Mouse (Mus musculus): ENCODE measurements around the gene Psph. TPM values are rescaled to one million over a fixed set of nuclear protein-coding genes. Genes with fewer than 3 reads are reported as not detected.

The Psph gene
- polyA plus RNA-seq, 1 experiment from 2014 or later, result 34.9 TPM

Other genes starting within 250 kb of the Psph start
- 1.5 TPM in 2 replicates for gene Mmp17, start 203.3 kb downstream of the Psph start, polyA plus RNA-seq (2014; fragmentation: Nextera tagmentation; extraction: Ambion mirVana)
- gene Zfp11, start 117.3 kb downstream of the Psph start, polyA plus RNA-seq (2014; fragmentation: Nextera tagmentation; extraction: Ambion mirVana), result 5.5 and 5.6 TPM in 2 replicates
- gene Sept14, start 78.9 kb downstream of the Psph start, polyA plus RNA-seq (2014; fragmentation: Nextera tagmentation; extraction: Ambion mirVana), result not detected in 2 replicates
- gene Mrps17, start 72.0 kb downstream of the Psph start, polyA plus RNA-seq (2014; fragmentation: Nextera tagmentation; extraction: Ambion mirVana), result 204 and 216 TPM in 2 replicates
- gene Nipsnap2, start 62.4 kb downstream of the Psph start, polyA plus RNA-seq (2014; fragmentation: Nextera tagmentation; extraction: Ambion mirVana), result 85.1 and 92.1 TPM in 2 replicates
- 58.3 and 64.4 TPM in 2 replicates for gene Sumf2, start 59.5 kb upstream of the Psph start, polyA plus RNA-seq (2014; fragmentation: Nextera tagmentation; extraction: Ambion mirVana)
- 1,023 and 1,076 TPM in 2 replicates for gene Chchd2, start 100.0 kb upstream of the Psph start, polyA plus RNA-seq (2014; fragmentation: Nextera tagmentation; extraction: Ambion mirVana)
- gene Zbed5, start 108.3 kb upstream of the Psph start, polyA plus RNA-seq (2014; fragmentation: Nextera tagmentation; extraction: Ambion mirVana), result 11.7 and 12.0 TPM in 2 replicates
- gene Phkg1, start 111.1 kb upstream of the Psph start, polyA plus RNA-seq (2014; fragmentation: Nextera tagmentation; extraction: Ambion mirVana), result 0.13 TPM in 1 of 2 replicates, not detected in the other
- gene Nupr1l, start 121.1 kb upstream of the Psph start, polyA plus RNA-seq (2014; fragmentation: Nextera tagmentation; extraction: Ambion mirVana), result 4.3 TPM in 2 replicates
- gene Vkorc1l1, start 154.5 kb upstream of the Psph start, polyA plus RNA-seq (2014; fragmentation: Nextera tagmentation; extraction: Ambion mirVana), result 33.4 and 41.3 TPM in 2 replicates
- gene Gusb, start 215.6 kb upstream of the Psph start, polyA plus RNA-seq (2014; fragmentation: Nextera tagmentation; extraction: Ambion mirVana), result 45.1 and 45.5 TPM in 2 replicates
- gene Asl, start 241.8 kb upstream of the Psph start, polyA plus RNA-seq (2014; fragmentation: Nextera tagmentation; extraction: Ambion mirVana), result 21.0 and 29.6 TPM in 2 replicates
- gene Crcp, start 241.8 kb upstream of the Psph start, polyA plus RNA-seq (2014; fragmentation: Nextera tagmentation; extraction: Ambion mirVana), result 30.6 and 30.9 TPM in 2 replicates